Comparison of ENCODE assay signal across 8 mouse cellular contexts in genomic region chr8:83573140-83573875, GRCm38 (mm10). TPM values are rescaled to one million over a fixed set of nuclear protein-coding genes. Genes with fewer than 3 reads are reported as not detected.
DNase-seq lines count a peak whose midpoint lies in the region; TF ChIP-seq lines count a peak whose summit lies in the region.
"Had no signal": no experiment of that assay in that cellular context is flagged by ENCODE, and none has a peak within 500 bp of the region (broad histone marks: within the 10 kb centered on the region; RNA-seq: fewer than 3 reads in every experiment).

No protein-coding gene starts in this region.

- H3K27ac ChIP-seq in kidney, adult 2 months (ENCODE audit: insufficient read depth, low read depth, low read length), result no peak overlapping the region

- no peaks in the 10 kb centered on the region for H3K27me3 ChIP-seq in kidney, adult 2 months (replicated peaks; ENCODE audit: control insufficient read depth, insufficient read depth, low read length)

- no peak for TF ChIP-seq POLR2A in kidney, adult 2 months (IDR thresholded peaks at IDR 0.05; ENCODE audit: low read depth, low read length)

- 56% methylated on average over 18 of the region's 18 CpGs for WGBS in kidney, adult 2 months

- H3K4me3 ChIP-seq in kidney, adult 2 months (ENCODE audit: insufficient read depth, low read depth, low read length), result no peak overlapping the region

- peaks cover 31% of the 10 kb centered on the region for H3K4me1 ChIP-seq in kidney, adult 2 months (ENCODE audit: control insufficient read depth, insufficient read depth, low read length)

- no peak for DNase-seq in kidney, adult 2 months
- DNase-seq in kidney, adult 8-10 months, result no peak
- peak; percentile 66 for DNase-seq in adrenal gland, postnatal 14 days
- DNase-seq in frontal cortex, postnatal 10 days (ENCODE audit: low spot score in 2 of 2), result peak; percentile 16 to 19
- DNase-seq in layer of hippocampus, postnatal 10 days (ENCODE audit: low spot score in 2 of 2), result peak; percentile 28 to 37
- DNase-seq in skeletal muscle tissue, adult 2 months (ENCODE audit: low read depth, low spot score), result peak; percentile 57
- DNase-seq in retina, embryonic 14.5 days (ENCODE audit: low spot score), result no peak

- peak; percentile 37 for TF ChIP-seq CTCF in kidney, adult 2 months (conservative IDR thresholded peaks at IDR 0.05; ENCODE audit: insufficient read depth, insufficient read length, low read depth, low read length)

- peaks cover 3% of the 10 kb centered on the region; the same call in 1 of the 2 replicates for H3K36me3 ChIP-seq in kidney, adult 2 months (ENCODE audit: control insufficient read depth, insufficient read depth, low read length)

RNA-seq across cellular contexts. Expression of gene Ndufb7, which starts 6.8 kb away (rescaled TPM):
- polyA plus RNA-seq in kidney, adult 2 months (2012; rRNA removed), result 704 and 720 TPM in 2 replicates
- total RNA-seq in adrenal gland, postnatal 14 days (2021), result 328 TPM in 2 replicates
- 100 to 1,000 TPM; 161 to 175 TPM for total RNA-seq in layer of hippocampus, postnatal 10 days (2021)

RNA-seq across cellular contexts. Expression of gene Tecr, which starts 34.5 kb away (rescaled TPM):
- polyA plus RNA-seq in kidney, adult 2 months (2012; rRNA removed), result 793 and 827 TPM in 2 replicates
- total RNA-seq in adrenal gland, postnatal 14 days (2021), result 340 and 372 TPM in 2 replicates
- 100 to 1,000 TPM; 532 to 604 TPM for total RNA-seq in layer of hippocampus, postnatal 10 days (2021)

RNA-seq across cellular contexts. Expression of gene Dnajb1, which starts 34.7 kb away (rescaled TPM):
- 32.2 and 33.2 TPM in 2 replicates for polyA plus RNA-seq in kidney, adult 2 months (2012; rRNA removed)
- total RNA-seq in adrenal gland, postnatal 14 days (2021), result 28.5 and 38.3 TPM in 2 replicates
- total RNA-seq in layer of hippocampus, postnatal 10 days (2021), result 10 to 100 TPM; 29.4 to 33.5 TPM

RNA-seq across cellular contexts. Expression of gene Olfr370, which starts 37.7 kb away (rescaled TPM):
- polyA plus RNA-seq in kidney, adult 2 months (2012; rRNA removed), result not detected in 2 replicates
- total RNA-seq in adrenal gland, postnatal 14 days (2021), result not detected in 2 replicates
- total RNA-seq in layer of hippocampus, postnatal 10 days (2021), result not detected
- total RNA-seq: layer of hippocampus, adult 8-10 months had no signal

Comparison
In these comparisons a context has a peak if more than half of its experiments do, and no peak if none do; other contexts are left out.
1. DNase-seq: peak in adrenal gland, postnatal 14 days (single experiment), frontal cortex, postnatal 10 days (2 of 2), layer of hippocampus, postnatal 10 days (2 of 2) and skeletal muscle tissue, adult 2 months (single experiment); none in kidney, adult 2 months (single experiment), kidney, adult 8-10 months (0 of 2) and retina, embryonic 14.5 days (single experiment).